Comparison of ENCODE assay signal across 18 mouse cellular contexts in the genomic region with DNA sequence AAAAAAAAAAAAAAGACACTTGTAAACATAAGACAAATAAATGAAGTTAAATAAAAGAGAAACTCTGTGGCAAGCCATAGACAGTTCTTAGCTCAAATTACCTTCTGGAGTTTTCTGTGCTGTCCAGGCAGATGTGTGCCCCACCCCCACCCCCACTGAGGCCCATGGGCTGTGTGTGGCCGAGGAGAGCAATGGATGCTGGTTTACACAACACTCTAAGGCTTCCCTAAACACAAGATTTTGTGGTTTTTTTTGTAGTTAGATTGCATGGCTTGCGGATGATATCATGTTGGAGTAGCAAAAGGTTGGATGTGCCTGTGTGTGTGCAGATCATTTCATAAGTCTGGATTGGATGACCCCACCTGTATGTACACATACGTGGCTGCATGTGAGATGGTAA.
"Had no signal": no experiment of that assay in that cellular context is flagged by ENCODE, and none has a peak within 500 bp of the region (broad histone marks: within the 10 kb centered on the region; RNA-seq: fewer than 3 reads in every experiment).

No protein-coding gene starts in this region.

- DNase-seq: lung, adult 18-20 months; lung, embryonic 14.5 days; lung, postnatal 10 days; lung, postnatal 4 days; right cerebral cortex, adult 18-20 months; right cerebral cortex, postnatal 25 days; right cerebral cortex, postnatal 4 days; spleen, adult 18-20 months; thymus, adult 18-20 months; thymus, postnatal 14 days; thymus, postnatal 36 days had no signal

- H3K36me3 ChIP-seq: liver, embryonic 12.5 days; midbrain, embryonic 13.5 days; midbrain, embryonic 15.5 days; neural tube, embryonic 12.5 days had no signal

- H3K9ac ChIP-seq: liver, embryonic 12.5 days; liver, embryonic 14.5 days; lung, embryonic 14.5 days; midbrain, embryonic 13.5 days; midbrain, embryonic 15.5 days; neural tube, embryonic 12.5 days had no signal

- H3K9me3 ChIP-seq: liver, embryonic 12.5 days; midbrain, embryonic 13.5 days; midbrain, embryonic 15.5 days; neural tube, embryonic 12.5 days had no signal

- ATAC-seq: liver, embryonic 12.5 days; midbrain, embryonic 13.5 days; midbrain, embryonic 15.5 days had no signal

- H3K4me1 ChIP-seq: liver, embryonic 12.5 days; midbrain, embryonic 13.5 days; midbrain, embryonic 15.5 days; neural tube, embryonic 12.5 days had no signal

- H3K4me2 ChIP-seq: liver, embryonic 12.5 days; lung, embryonic 14.5 days; midbrain, embryonic 11.5 days; midbrain, embryonic 13.5 days; midbrain, embryonic 15.5 days; neural tube, embryonic 12.5 days had no signal

- H3K27ac ChIP-seq: liver, embryonic 12.5 days; liver, embryonic 14.5 days; midbrain, embryonic 13.5 days; midbrain, embryonic 15.5 days; neural tube, embryonic 12.5 days had no signal

- H3K27me3 ChIP-seq: liver, embryonic 12.5 days; midbrain, embryonic 13.5 days; midbrain, embryonic 15.5 days; neural tube, embryonic 12.5 days had no signal

- H3K4me3 ChIP-seq: liver, embryonic 12.5 days; megakaryocyte, embryonic 14.5 days; midbrain, embryonic 13.5 days; midbrain, embryonic 15.5 days; neural tube, embryonic 12.5 days had no signal
